Mouse (Mus musculus) mouse trophoblast stem cell (cell line): ENCODE measurements around the gene Pcbp2.

Experiments
- in situ Hi-C, 2 experiments: fragments of 300-500 bp; cut with MseI, MboI; formaldehyde crosslinking; loops; 2 replicates in 1 of 2; 3 replicates in 1 of 2; pipeline ENCODE4 v1.15.1; 2025

Pcbp2 gene

GRCm38 (mm10) chr15:102524892-102525485 is 54.6 kb downstream of the Pcbp2 start, which contains the start of gene Npff:
Npff (minus strand) TSS chr15:102524942.
- in situ Hi-C loops: no loop called here

- in situ Hi-C loops: no loop called here
Observed at GRCm38 (mm10) chr15:102526111-102527002, 56.0 kb downstream of the Pcbp2 start.

DNA sequence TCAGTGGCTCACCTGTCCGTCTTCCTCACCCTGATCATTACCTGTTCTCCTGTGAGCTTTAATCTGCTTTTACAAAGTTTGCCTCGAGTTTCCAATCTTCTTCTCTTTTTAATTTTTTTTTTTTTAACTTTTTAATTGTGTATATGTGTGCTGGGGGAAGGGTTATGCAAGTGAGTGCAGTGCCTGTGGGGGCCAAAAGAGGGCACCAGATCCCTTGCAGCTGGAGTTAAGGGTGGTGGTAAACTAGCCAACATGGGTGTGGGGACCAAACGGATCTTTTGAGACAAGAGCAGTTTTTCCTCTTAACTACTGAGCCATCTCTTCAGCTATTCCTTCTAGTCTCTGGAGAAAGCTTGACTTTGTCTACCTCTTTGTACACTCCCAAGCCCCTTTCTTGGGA is 57.6 kb downstream of the Pcbp2 start:
- in situ Hi-C loops: no loop called here

GRCm38 (mm10) chr15:102528396-102528795 is 58.1 kb downstream of the Pcbp2 start:
- in situ Hi-C loops: no loop called here

GRCm38 (mm10) chr15:102530566-102530965 is 60.2 kb downstream of the Pcbp2 start:
- in situ Hi-C loops: no loop called here

GRCm38 (mm10) chr15:102531586-102531985 is 61.2 kb downstream of the Pcbp2 start:
- in situ Hi-C loops: no loop called here

DNA sequence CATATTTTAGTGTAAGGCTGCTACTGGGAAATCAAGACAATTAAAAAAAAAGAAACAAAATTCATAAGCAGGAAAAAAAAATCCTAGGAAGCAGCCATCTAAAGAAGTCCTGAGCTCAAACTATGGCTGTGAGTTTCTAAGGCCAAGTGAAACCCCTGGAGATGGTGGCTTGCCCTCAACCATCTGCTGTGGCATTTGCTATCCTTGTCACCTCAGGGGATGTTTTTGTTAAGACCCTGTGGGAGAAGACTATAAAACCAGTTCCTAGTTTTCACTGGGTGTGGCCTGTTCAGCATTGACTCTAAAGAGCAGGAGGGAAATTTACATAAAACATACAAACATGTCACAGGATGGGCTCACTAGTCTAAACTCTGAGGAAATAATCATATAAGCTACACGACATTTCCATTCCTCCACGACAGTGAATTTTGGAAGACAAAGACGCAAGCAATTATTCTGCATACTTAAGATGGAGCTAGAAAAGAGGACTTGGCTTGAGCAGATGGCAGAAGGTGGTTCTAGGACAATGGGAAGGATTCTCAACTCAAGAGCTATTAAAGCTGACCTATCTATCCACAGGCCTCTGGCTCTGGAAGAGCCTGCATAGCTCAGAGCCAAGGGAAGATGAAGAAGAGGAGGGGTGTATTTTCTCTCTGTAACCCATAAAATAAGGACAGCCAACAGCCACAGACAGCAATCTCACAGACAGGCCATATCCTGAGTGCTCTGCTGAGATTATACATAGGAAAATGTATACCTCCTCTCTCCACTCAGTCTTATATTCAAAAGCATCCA is 62.0 kb downstream of the Pcbp2 start:
- in situ Hi-C loops: no loop called here

DNA sequence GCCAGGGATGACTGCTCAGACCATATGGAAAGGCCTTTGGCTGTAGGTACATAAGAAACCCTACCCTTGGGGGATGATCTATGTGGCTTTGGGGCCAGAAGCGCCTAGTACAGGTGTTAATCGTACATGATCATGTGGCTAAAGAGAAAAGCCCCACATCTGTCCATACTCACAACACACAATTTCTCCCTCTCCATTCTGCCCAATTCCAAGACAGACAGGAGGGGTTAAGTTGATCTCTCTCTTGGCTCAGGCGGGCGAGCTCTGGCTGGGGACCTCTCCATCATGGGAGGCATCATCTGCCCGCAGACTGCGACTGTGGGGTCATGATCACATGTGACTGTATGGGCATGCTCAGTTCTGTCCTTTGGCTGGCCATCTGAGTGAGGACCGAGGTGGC is 63.6 kb downstream of the Pcbp2 start:
- in situ Hi-C loops: no loop called here

GRCm38 (mm10) chr15:102544801-102545200 is 74.5 kb downstream of the Pcbp2 start:
- in situ Hi-C loops: no loop called here

DNA sequence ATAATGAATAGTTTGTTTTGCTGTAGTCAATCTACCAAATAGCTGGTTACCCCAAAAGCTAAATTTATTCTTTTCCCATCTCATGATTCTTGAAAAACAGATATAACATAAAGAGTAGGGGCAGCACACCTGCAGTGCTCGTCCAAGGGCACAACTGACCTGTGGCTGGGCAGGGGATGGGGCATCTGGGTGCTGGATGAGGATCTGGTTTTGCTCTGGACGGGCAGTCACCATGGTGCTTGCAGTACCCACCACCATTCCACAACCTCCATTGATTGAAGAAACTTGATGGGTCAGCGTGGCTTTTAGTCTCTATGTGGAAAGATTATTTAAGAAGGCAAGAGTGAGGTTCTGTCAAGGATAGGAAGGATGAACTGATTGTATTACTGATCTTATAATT is 75.9 kb downstream of the Pcbp2 start:
- in situ Hi-C loops: no loop called here

DNA sequence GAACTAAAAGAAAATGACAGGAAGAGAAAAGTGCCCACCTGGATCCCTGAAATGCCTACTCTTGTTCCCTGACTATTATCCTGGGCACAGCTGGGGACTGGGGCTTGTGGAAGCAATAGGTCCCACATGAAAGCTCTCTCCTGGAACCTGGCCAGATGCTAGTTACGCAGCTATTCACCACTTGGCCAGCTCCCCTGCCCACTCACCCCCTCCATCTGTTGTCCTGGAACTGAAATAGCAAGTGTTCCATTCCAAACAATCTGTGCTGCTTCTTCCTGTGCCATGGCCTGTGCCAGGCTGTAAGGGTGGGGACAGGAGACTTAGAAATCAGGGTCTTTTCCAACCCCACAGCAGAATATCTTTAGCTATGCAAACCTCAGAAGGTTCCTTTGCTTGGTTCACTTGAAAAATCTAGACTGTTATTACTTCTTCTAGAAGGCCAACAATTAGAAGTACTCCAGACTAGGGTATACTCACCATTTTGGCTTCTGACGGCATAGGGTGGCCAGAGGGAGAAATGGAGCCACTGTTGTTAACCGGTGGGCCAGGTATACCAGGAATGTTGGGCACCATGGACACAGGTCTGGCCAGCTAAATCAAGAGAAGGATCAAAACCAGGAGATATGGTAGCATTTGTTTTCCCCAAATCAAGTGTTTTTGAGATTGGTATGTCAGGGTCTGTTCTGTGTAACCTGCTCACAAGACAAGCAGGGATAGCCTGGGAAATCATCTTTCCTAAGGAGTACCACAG is 76.5 kb downstream of the Pcbp2 start:
- in situ Hi-C loops: no loop called here

DNA sequence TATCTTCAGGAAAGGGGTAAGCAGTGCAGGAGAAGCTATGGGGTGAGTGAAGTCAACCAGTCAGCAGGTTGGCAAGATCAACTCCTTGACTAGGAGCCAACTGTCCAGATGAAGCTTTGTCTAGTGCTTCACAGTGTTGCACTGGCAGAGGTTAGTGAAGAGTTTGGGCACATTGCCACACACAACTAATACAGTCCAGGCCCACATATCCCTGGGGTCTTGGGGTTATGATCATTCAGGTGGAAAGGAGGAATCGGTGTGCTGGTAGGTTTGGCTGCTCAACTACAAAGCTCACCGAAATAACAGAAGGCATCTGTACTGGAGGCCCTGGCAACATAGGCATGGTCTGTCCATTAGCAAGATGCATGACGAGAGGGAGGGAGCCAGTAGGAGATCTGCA is 77.1 kb downstream of the Pcbp2 start:
- in situ Hi-C loops: no loop called here
